Mouse (Mus musculus): Measurements from ENCODE around the gene Dock7.

GRCm38 (mm10) chr4:99028377-99028776, 92.3 kb downstream of the Dock7 start:
- no peak for TF ChIP-seq CTCF (IDR thresholded peaks at IDR 0.05; ENCODE audit: low read depth)
- peak; percentile 47; the same call in 1 of the 2 replicates for TF ChIP-seq EP300 (IDR thresholded peaks at IDR 0.05; ENCODE audit: low read depth)
